15 mouse cellular contexts compared by ENCODE assay signal in genomic region chr3:24321489-24322405, GRCm38 (mm10).
DNase-seq lines count a peak whose midpoint lies in the region; ATAC-seq lines count a peak whose summit lies in the region.
"Had no signal": no experiment of that assay in that cellular context is flagged by ENCODE, and none has a peak within 500 bp of the region (broad histone marks: within the 10 kb centered on the region; RNA-seq: fewer than 3 reads in every experiment).

No protein-coding gene starts in this region.

- H3K9me3 ChIP-seq in kidney, embryonic 14.5 days (ENCODE audit: control insufficient read depth, low read length): no peaks in the 10 kb centered on the region
- H3K9me3 ChIP-seq in midbrain, embryonic 14.5 days (ENCODE audit: control insufficient read depth, low read length): no peaks in the 10 kb centered on the region
- H3K9me3 ChIP-seq: limb, embryonic 13.5 days; neural tube, embryonic 13.5 days had no signal

- no peaks in the 10 kb centered on the region for H3K36me3 ChIP-seq in kidney, embryonic 14.5 days (ENCODE audit: control insufficient read depth, insufficient read depth, low read length)
- H3K36me3 ChIP-seq in midbrain, embryonic 14.5 days (ENCODE audit: control insufficient read depth, insufficient read depth, low read length): no peaks in the 10 kb centered on the region
- H3K36me3 ChIP-seq: limb, embryonic 13.5 days; neural tube, embryonic 13.5 days had no signal

- ATAC-seq in kidney, embryonic 14.5 days (ENCODE audit: low FRiP score, low TSS enrichment): no peak
- peak; percentile 43; the same call in 1 of the 2 replicates for ATAC-seq in midbrain, embryonic 14.5 days (ENCODE audit: low FRiP score, low TSS enrichment)

- intact Hi-C loops in left cerebral cortex, postnatal 4 days (cut with DNase I): no loop called here

- no peak overlapping the region for H3K4me3 ChIP-seq in kidney, embryonic 14.5 days (ENCODE audit: low read length)
- H3K4me3 ChIP-seq in midbrain, embryonic 14.5 days (replicated peaks; ENCODE audit: low read depth, low read length): no peak overlapping the region
- H3K4me3 ChIP-seq: limb, embryonic 13.5 days; neural tube, embryonic 13.5 days had no signal

- no peak overlapping the region for H3K27ac ChIP-seq in kidney, embryonic 14.5 days (ENCODE audit: low read depth, low read length)
- H3K27ac ChIP-seq in midbrain, embryonic 14.5 days (replicated peaks; ENCODE audit: low read depth, low read length): no peak overlapping the region
- H3K27ac ChIP-seq: limb, embryonic 13.5 days; neural tube, embryonic 13.5 days had no signal

- 63% methylated on average over 11 of the region's 11 CpGs for WGBS in kidney, embryonic 14.5 days
- WGBS in midbrain, embryonic 14.5 days: 77% methylated on average over 11 of the region's 11 CpGs

- H3K27me3 ChIP-seq in kidney, embryonic 14.5 days (ENCODE audit: control insufficient read depth, insufficient read depth, low read length): no peaks in the 10 kb centered on the region
- H3K27me3 ChIP-seq in midbrain, embryonic 14.5 days (ENCODE audit: control insufficient read depth, insufficient read depth, low read length): no peaks in the 10 kb centered on the region
- H3K27me3 ChIP-seq: limb, embryonic 13.5 days; neural tube, embryonic 13.5 days had no signal

- H3K9ac ChIP-seq in kidney, embryonic 14.5 days (ENCODE audit: low read depth, low read length): no peak overlapping the region
- H3K9ac ChIP-seq in midbrain, embryonic 14.5 days (replicated peaks; ENCODE audit: low read length): no peak overlapping the region
- H3K9ac ChIP-seq: limb, embryonic 13.5 days; neural tube, embryonic 13.5 days had no signal

- no peaks in the 10 kb centered on the region for H3K4me1 ChIP-seq in kidney, embryonic 14.5 days (ENCODE audit: control insufficient read depth, insufficient read depth, low read length)
- H3K4me1 ChIP-seq in midbrain, embryonic 14.5 days (ENCODE audit: control insufficient read depth, insufficient read depth, low read length): no peaks in the 10 kb centered on the region
- H3K4me1 ChIP-seq: limb, embryonic 13.5 days; neural tube, embryonic 13.5 days had no signal

- no peak overlapping the region for H3K4me2 ChIP-seq in kidney, embryonic 14.5 days (replicated peaks; ENCODE audit: low read depth, low read length)
- H3K4me2 ChIP-seq in midbrain, embryonic 14.5 days (ENCODE audit: low read length): no peak overlapping the region
- H3K4me2 ChIP-seq: limb, embryonic 13.5 days; neural tube, embryonic 13.5 days had no signal

- DNase-seq in kidney, adult 11 months: peak; percentile 5
- DNase-seq in ES-CJ7 (ENCODE audit: low read depth, low spot score): peak; percentile 59
- DNase-seq in embryo, embryonic 11 days: peak; percentile 12
- peak; percentile 46 for DNase-seq in midbrain, embryonic 14.5 days
- DNase-seq in left cerebral cortex, postnatal 4 days: no peak
- no peak for DNase-seq in heart, adult 11 months
- DNase-seq in natural killer cell, adult 2 months (ENCODE audit: low spot score in 2 of 2): no peak
- DNase-seq: adrenal gland, postnatal 25 days; cerebellum, adult 2 months; gastrocnemius, postnatal 14 days; heart, postnatal 10 days; lung, postnatal 36 days had no signal

Comparison
In these comparisons a context has a peak if more than half of its experiments do, and no peak if none do; other contexts are left out.
1. DNase-seq: peak in kidney, adult 11 months (single experiment), ES-CJ7 (single experiment), embryo, embryonic 11 days (single experiment) and midbrain, embryonic 14.5 days (single experiment); none in left cerebral cortex, postnatal 4 days (single experiment), heart, adult 11 months (single experiment) and natural killer cell, adult 2 months (0 of 2).